ENCODE assay signal across 8 mouse cellular contexts in genomic region chr1:182553649-182554375, GRCm38 (mm10). TPM values are rescaled to one million over a fixed set of nuclear protein-coding genes. Genes with fewer than 3 reads are reported as not detected.
DNase-seq lines count a peak whose midpoint lies in the region; ATAC-seq and TF ChIP-seq lines count a peak whose summit lies in the region.

No protein-coding gene starts in this region.

- no peak for TF ChIP-seq CTCF in G1E (IDR thresholded peaks at IDR 0.05; ENCODE audit: low read depth, low read length)
- TF ChIP-seq CTCF in kidney, postnatal 0 days (IDR thresholded peaks at IDR 0.05; ENCODE audit: low read depth) = peak; percentile 76
- peak; percentile 77 for TF ChIP-seq CTCF in olfactory bulb, adult 2 months (IDR thresholded peaks at IDR 0.05; ENCODE audit: insufficient read depth, low read depth, low read length)

- no peak overlapping the region for H3K9ac ChIP-seq in kidney, postnatal 0 days (ENCODE audit: low read depth, low read length)

- H3K4me3 ChIP-seq in G1E (ENCODE audit: low read depth, low read length) = peak overlapping the region; percentile 22; the same call in 1 of the 2 replicates
- H3K4me3 ChIP-seq in kidney, postnatal 0 days (replicated peaks; ENCODE audit: low read depth, low read length) = no peak overlapping the region
- no peak overlapping the region for H3K4me3 ChIP-seq in olfactory bulb, adult 2 months (ENCODE audit: insufficient read depth, low read depth, low read length)

- 66% methylated on average over 12 of the region's 12 CpGs for WGBS in kidney, postnatal 0 days
- WGBS in olfactory bulb, adult 2 months = 60% methylated on average over 12 of the region's 12 CpGs

- peak; percentile 25 for DNase-seq in 3134 (ENCODE audit: extremely low read depth, insufficient read length, low spot score)
- no peak for DNase-seq in G1E (ENCODE audit: low spot score)
- DNase-seq in cerebellum, postnatal 14 days = peak; percentile 69 to 75
- peak; percentile 43 for DNase-seq in gastrocnemius, adult 18-20 months (ENCODE audit: low spot score)
- peak; percentile 63 for DNase-seq in kidney, postnatal 0 days (ENCODE audit: low spot score)
- DNase-seq in lung, adult 18-20 months = peak; percentile 33 to 57
- DNase-seq in c-Kit-positive CD71-positive TER-119-positive erythroid progenitor cells, embryonic 14.5 days (ENCODE audit: low spot score) = no peak

- H3K4me2 ChIP-seq in kidney, postnatal 0 days (ENCODE audit: low read length) = no peak overlapping the region

- no peaks in the 10 kb centered on the region for H3K4me1 ChIP-seq in G1E (ENCODE audit: insufficient read depth, low read depth, low read length)
- no peaks in the 10 kb centered on the region for H3K4me1 ChIP-seq in kidney, postnatal 0 days (replicated peaks; ENCODE audit: insufficient read depth, low read length)
- H3K4me1 ChIP-seq in olfactory bulb, adult 2 months (ENCODE audit: control insufficient read depth, insufficient read depth, low read length) = peaks cover 5% of the 10 kb centered on the region; the same call in 1 of the 2 replicates

- no peaks in the 10 kb centered on the region for H3K27me3 ChIP-seq in G1E (ENCODE audit: insufficient read depth, low read length)
- no peaks in the 10 kb centered on the region for H3K27me3 ChIP-seq in kidney, postnatal 0 days (ENCODE audit: insufficient read depth, low read length)

- peaks cover 12% of the 10 kb centered on the region for H3K9me3 ChIP-seq in G1E (replicated peaks)
- no peaks in the 10 kb centered on the region for H3K9me3 ChIP-seq in kidney, postnatal 0 days (replicated peaks; ENCODE audit: low read length)

- no peaks in the 10 kb centered on the region for H3K36me3 ChIP-seq in G1E (replicated peaks)
- H3K36me3 ChIP-seq in kidney, postnatal 0 days (ENCODE audit: insufficient read depth, low read length) = no peaks in the 10 kb centered on the region

- H3K27ac ChIP-seq in kidney, postnatal 0 days = no peak overlapping the region
- no peak overlapping the region for H3K27ac ChIP-seq in olfactory bulb, adult 2 months (ENCODE audit: insufficient read depth, low read depth, low read length)

- TF ChIP-seq POLR2A in olfactory bulb, adult 2 months (IDR thresholded peaks at IDR 0.05; ENCODE audit: insufficient read depth, low read depth, low read length) = no peak

- no peak for ATAC-seq in G1E (ENCODE audit: extremely low read depth, insufficient number of reproducible peaks, low FRiP score, poor library complexity, severe bottlenecking)
- no peak; the same call in 1 of the 2 replicates for ATAC-seq in kidney, postnatal 0 days (replicated peaks; ENCODE audit: low FRiP score, low read depth)

RNA-seq across cellular contexts. Expression of gene Capn8, which starts 11.0 kb away (rescaled TPM):
- total RNA-seq in G1E (2014; fragmentation: Nextera tagmentation) (not detected in 2 replicates), G1E (2017) (not detected in 2 replicates)
- polyA plus RNA-seq in G1E (2012) = not detected in 2 replicates
- total RNA-seq in gastrocnemius, adult 18-20 months (2021) = not detected
- polyA plus RNA-seq in kidney, postnatal 0 days (2015; fragmentation: Nextera tagmentation; extraction: Ambion mirVana) = 0.11 and 0.13 TPM in 2 replicates
- polyA plus RNA-seq in olfactory bulb, adult 2 months (2012; ENCODE audit: insufficient read depth, insufficient read length, low replicate concordance, missing spikeins) = not detected in 2 replicates

RNA-seq across cellular contexts. Expression of gene Capn2, which starts 36.4 kb away (rescaled TPM):
- not detected in 2 replicates for total RNA-seq in G1E (2014; fragmentation: Nextera tagmentation)
- 0.12 and 0.33 TPM in 2 replicates for total RNA-seq in G1E (2017)
- not detected in 2 replicates for polyA plus RNA-seq in G1E (2012)
- 10 to 100 TPM; 50.2 to 54.2 TPM for total RNA-seq in gastrocnemius, adult 18-20 months (2021)
- polyA plus RNA-seq in kidney, postnatal 0 days (2015; fragmentation: Nextera tagmentation; extraction: Ambion mirVana) = 95.1 and 106 TPM in 2 replicates
- polyA plus RNA-seq in olfactory bulb, adult 2 months (2012; ENCODE audit: insufficient read depth, insufficient read length, low replicate concordance, missing spikeins) = not detected in 2 replicates

Comparison
In these comparisons a context has a peak if more than half of its experiments do, and no peak if none do; other contexts are left out.
1. DNase-seq: peak in 3134 (single experiment), cerebellum, postnatal 14 days (2 of 2), gastrocnemius, adult 18-20 months (single experiment), kidney, postnatal 0 days (single experiment) and lung, adult 18-20 months (2 of 2); none in G1E (single experiment) and c-Kit-positive CD71-positive TER-119-positive erythroid progenitor cells, embryonic 14.5 days (single experiment).